Mouse (Mus musculus) hematopoietic stem cell, adult 5-6 weeks (primary cell): ENCODE results near the gene Smap2. TPM values are rescaled to one million over a fixed set of nuclear protein-coding genes. Genes with fewer than 3 reads are reported as not detected.

Experiments used
- ATAC-seq, 2 experiments: fragments of 125-278 bp in 1 of 2; replicated peaks in 1 of 2; 2 replicates each; pipeline ENCODE4 v1.8.0; 2016 to 2017; ENCODE audit warnings: inconsistent platforms in 2 of 2, mild to moderate bottlenecking in 2 of 2, moderate number of reproducible peaks in 2 of 2, low read depth in 1 of 2, moderate TSS enrichment in 1 of 2; ENCODE audit not compliant: low FRiP score in 2 of 2, poor library complexity in 2 of 2, severe bottlenecking in 2 of 2, insufficient read depth in 1 of 2, low TSS enrichment in 1 of 2
- total RNA-seq: library from RNA; stranded (forward); fragments of 172-1452, 232-1000 nt; gene quantifications from 2 replicates; pipeline ENCODE4 v1.2.3, GENCODE M21; 2017

The Smap2 gene
- total RNA-seq, 1 experiment from 2014 or later = 52.8 TPM

GRCm38 (mm10) chr4:120951428-120951973 lies 65.5 kb downstream of the Smap2 start, which contains the start of gene Zfp69:
TSS of gene Zfp69 (minus strand) at chr4:120951699.
- ATAC-seq = peak; percentile 79 to 91

GRCm38 (mm10) chr4:120950763-120951427 lies 66.2 kb downstream of the Smap2 start:
- ATAC-seq = peak in 1 of 2 experiments; percentile 15; a peak in 1 of 4 replicates

- no peak for ATAC-seq
These were observed 68.1 kb downstream of the Smap2 start for GRCm38 (mm10) chr4:120948938-120949337.

DNA sequence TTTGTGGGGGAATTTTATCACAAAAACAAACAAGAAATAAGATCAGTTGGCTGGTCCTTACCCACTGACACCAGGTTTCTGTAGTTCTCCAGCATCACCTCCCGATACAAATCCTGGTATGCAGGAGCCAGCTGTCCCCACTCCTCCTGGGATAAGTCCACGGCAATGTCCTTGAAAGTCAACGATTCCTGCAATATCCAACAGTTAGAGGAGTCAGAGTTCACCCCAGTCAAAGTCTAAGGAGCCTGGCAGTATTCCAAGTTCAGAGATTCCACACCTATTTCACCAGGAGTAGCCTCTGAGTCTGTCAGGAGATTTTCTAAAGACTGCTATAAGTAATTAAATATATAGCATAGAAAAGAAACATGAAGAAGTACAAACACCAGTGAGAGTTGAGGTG lies 82.0 kb downstream of the Smap2 start:
- ATAC-seq = no peak

- no peak for ATAC-seq
These were observed 86.3 kb downstream of the Smap2 start for GRCm38 (mm10) chr4:120930736-120931135.

DNA sequence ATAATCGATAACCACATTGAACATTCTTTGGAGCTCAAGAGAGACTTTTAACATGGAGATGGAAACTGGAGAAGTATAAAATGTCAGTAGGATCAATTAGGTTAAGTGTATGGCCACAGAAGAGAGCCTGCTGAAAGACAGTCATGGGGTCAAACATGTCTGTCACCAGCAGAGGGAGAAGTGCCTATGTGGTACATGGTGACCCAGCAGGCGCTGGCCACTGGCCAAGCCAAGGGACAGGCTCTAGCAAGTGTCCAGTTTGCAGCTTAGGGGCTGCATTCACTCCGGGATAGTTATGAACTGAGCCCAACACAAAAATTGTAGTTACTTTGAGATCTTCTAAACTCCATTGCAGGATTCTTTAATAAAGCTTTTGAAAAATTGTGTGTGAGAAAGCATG lies 88.4 kb downstream of the Smap2 start:
- ATAC-seq = no peak

DNA sequence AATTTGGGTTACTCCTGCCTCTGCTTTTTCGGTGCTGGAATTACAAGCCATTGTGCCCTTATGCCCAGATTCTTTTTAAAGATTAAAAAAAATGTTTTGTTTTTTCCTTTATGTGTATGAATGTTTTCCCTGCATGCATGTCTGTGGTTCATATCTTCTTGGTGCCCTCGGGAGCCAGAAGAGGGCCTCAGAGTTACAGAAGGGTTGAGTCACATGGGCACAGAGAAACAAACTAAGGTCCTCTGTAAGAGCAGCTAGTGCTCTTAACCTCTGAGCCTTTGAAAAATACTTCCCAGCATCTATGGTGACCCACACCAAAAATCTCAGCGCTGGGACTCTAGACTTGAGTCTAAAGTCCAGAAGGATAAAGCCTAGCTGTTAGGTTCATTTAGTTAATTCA lies 91.7 kb downstream of the Smap2 start:
- peak; percentile 56 to 63 for ATAC-seq

DNA sequence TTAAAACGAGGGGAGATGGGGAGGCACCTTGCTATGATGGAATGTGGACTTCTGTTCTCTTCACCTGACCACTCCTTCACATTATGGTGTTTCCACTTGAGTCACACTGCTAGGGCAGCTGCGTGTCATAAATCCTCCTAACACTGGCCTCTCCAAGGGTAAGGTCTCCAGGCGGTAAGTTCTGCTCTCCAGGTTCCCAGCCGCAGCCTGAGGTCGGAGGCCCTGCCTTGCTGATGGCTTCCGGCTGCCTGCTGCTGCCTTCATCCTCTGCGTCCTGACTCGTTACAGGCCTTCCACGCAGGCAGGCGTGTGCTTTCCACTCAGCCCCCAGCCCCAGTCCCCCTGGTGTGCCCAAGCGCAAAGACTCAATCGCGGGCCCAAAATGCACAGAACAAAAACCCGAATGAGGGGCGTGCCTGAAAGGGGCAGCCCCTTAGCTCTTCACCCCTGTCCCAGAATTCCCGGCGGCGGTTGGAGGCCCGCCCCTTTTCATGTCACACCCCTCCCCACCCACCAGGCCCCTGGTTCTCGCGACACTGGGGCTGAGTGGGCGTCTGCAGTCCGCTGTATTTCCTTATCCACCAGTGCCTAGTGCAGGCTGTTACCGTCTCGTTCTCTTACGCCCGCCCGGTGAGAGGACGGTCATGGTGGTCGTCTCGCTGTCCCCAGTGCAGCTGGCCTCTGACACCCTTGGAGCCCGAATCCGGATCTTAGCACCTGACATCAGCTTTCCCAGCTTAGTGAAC lies 92.3 kb downstream of the Smap2 start, which contains the start of gene Exo5:
Gene Exo5 (minus strand): TSS at position 464 of the 746 bp plus-strand sequence.
- ATAC-seq = peak; percentile 98 to 99

DNA sequence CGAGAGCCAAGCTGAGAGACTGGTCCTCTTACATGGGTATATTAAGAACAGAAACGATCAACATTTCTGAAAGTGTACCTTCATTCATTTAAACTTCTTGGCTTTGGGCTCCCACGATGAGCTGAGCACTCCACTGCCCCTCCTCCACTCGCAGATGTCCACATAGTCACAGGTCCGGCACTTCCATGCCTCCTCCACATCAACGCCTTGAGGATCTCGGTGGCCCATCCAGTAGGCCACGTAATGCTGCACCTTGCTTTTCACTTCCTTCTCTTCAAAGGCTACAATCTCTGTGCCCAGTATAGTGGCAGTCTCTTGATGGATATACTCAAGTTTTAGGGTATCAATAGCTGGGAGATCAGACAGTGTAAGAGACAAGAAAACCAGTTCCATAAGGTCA lies 95.6 kb downstream of the Smap2 start:
- no peak for ATAC-seq

Other genes starting within 250 kb of the Smap2 start
- 49.2 and 64.7 TPM in 2 replicates for gene Nfyc, start 185.7 kb downstream of the Smap2 start, total RNA-seq
- gene Rims3, start 162.4 kb downstream of the Smap2 start, total RNA-seq = 0.30 and 1.2 TPM in 2 replicates
- 26.9 and 27.3 TPM in 2 replicates for gene Exo5, start 92.2 kb downstream of the Smap2 start, total RNA-seq
- 4.2 and 4.3 TPM in 2 replicates for gene Zfp69, start 65.5 kb downstream of the Smap2 start, total RNA-seq
- 0.06 TPM in 1 of 2 replicates, not detected in the other for gene Col9a2, start 22.1 kb upstream of the Smap2 start, total RNA-seq
- 64.8 and 73.0 TPM in 2 replicates for gene Zmpste24, start 81.0 kb upstream of the Smap2 start, total RNA-seq
- not detected in 2 replicates for gene Tmco2, start 92.0 kb upstream of the Smap2 start, total RNA-seq
- 45.5 and 45.9 TPM in 2 replicates for gene Rlf, start 197.8 kb upstream of the Smap2 start, total RNA-seq